Mouse (Mus musculus) lung, adult 2 months (tissue): ENCODE data around the gene Ldb3.

Source experiments
- CTCF ChIP-seq: fragments of 200-500 bp; IDR thresholded peaks from 2 replicates; pipeline ENCODE4 v1.5.1; 2011; ENCODE audit warnings: mild to moderate bottlenecking, low read length, control low read depth; ENCODE audit not compliant: insufficient read depth
- POLR2A ChIP-seq: fragments of 200-500 bp; IDR thresholded peaks from 2 replicates; pipeline ENCODE4 v1.6.1; 2011; ENCODE audit warnings: low read depth, mild to moderate bottlenecking, control low read depth, low read length, borderline replicate concordance; ENCODE audit errors: extremely low read depth

DNA sequence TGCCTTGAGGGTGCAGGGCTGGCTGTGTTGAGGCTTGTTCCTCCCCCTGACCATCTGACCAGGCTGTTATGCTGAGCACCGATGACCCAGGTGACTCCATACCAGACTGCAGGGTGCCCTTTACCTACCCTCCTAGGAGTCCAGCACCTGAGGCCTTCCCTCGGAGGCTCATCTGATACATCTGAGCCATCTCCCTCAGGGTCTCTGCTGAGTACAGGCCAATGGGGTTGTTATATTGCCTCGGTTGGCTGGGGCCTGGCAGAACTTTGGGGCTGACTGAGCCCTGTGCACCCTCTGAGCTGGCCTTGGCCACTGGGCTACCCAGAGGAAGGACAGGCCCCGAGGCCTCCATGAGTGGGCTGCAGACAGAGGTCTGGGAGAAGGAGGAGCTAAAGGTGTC is 11.6 kb downstream of the Ldb3 start:
- TF ChIP-seq CTCF = no peak
- TF ChIP-seq POLR2A = no peak
